In the genomic region with DNA sequence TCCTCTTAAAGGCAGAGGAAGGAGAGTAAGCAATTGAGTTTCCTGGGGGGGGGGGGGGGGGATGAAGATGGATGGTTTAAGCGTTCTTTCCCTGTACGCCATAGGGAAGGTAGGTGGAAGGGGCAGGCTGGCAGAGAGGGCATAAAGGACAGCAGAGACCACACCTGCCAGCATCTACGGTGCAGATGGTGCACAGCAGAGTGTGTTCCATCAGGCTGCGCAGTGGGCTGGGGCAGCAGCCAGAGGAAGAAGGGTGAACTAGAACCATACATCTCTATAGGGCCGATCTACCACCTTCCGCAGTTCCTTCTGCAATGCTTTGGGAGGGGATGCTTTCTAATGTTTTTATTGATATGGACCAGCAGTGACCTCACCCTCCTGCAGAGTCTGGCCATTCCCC, we compare ENCODE assay signal across 28 mouse cellular contexts. TPM values are rescaled to one million over a fixed set of nuclear protein-coding genes. Genes with fewer than 3 reads are reported as not detected.
DNase-seq lines count a peak whose midpoint lies in the region; ATAC-seq lines count a peak whose summit lies in the region.
"Had no signal": no experiment of that assay in that cellular context is flagged by ENCODE, and none has a peak within 500 bp of the region (broad histone marks: within the 10 kb centered on the region; RNA-seq: fewer than 3 reads in every experiment).

No protein-coding gene starts in this region.

- no peaks in the 10 kb centered on the region for H3K36me3 ChIP-seq in forebrain, embryonic 14.5 days (ENCODE audit: control insufficient read depth, insufficient read depth, low read length)
- H3K36me3 ChIP-seq in forebrain, embryonic 16.5 days (ENCODE audit: control insufficient read depth, insufficient read depth), result no peaks in the 10 kb centered on the region
- 0 out of 2 replicates have a peak, but pooled peaks cover 4% of the 10 kb centered on the region for H3K36me3 ChIP-seq in neural tube, embryonic 15.5 days
- H3K36me3 ChIP-seq: heart, embryonic 10.5 days; heart, embryonic 15.5 days; limb, embryonic 13.5 days; liver, embryonic 12.5 days; stomach, embryonic 15.5 days had no signal

- intact Hi-C loops in left cerebral cortex, postnatal 4 days (cut with DNase I), result no loop called here
- intact Hi-C loops in left cerebral cortex, postnatal 36 days (cut with DNase I), result no loop called here

- no peak overlapping the region for H3K4me2 ChIP-seq in forebrain, embryonic 14.5 days (ENCODE audit: low read length)
- no peak overlapping the region for H3K4me2 ChIP-seq in forebrain, embryonic 16.5 days (ENCODE audit: low read length)
- H3K4me2 ChIP-seq in neural tube, embryonic 15.5 days, result no peak overlapping the region
- H3K4me2 ChIP-seq: forebrain, embryonic 13.5 days; heart, embryonic 15.5 days; limb, embryonic 13.5 days; liver, embryonic 12.5 days; midbrain, embryonic 11.5 days; stomach, embryonic 15.5 days had no signal

- no peak for DNase-seq in forebrain, embryonic 14.5 days (ENCODE audit: low spot score)
- peak; percentile 43 for DNase-seq in left cerebral cortex, postnatal 4 days
- DNase-seq in left cerebral cortex, postnatal 36 days (ENCODE audit: low spot score in 2 of 2), result no peak
- DNase-seq in cerebellum, postnatal 10 days, result peak; percentile 66 to 74
- no peak for DNase-seq in MN1 (ENCODE audit: low spot score)
- DNase-seq: adrenal gland, adult 2 months; adrenal gland, postnatal 36 days; B cell, adult 2 months; gastrocnemius, postnatal 25 days; heart, adult 11 months; kidney, adult 8-10 months; kidney, postnatal 10 days; liver, postnatal 0 days; lung, postnatal 36 days; right cerebral cortex, postnatal 25 days; thymus, postnatal 14 days had no signal

- peaks cover 10% of the 10 kb centered on the region for H3K4me1 ChIP-seq in forebrain, embryonic 14.5 days (ENCODE audit: control insufficient read depth, insufficient read depth, low read length)
- H3K4me1 ChIP-seq in forebrain, embryonic 16.5 days (replicated peaks; ENCODE audit: control insufficient read depth, insufficient read depth, low read length), result peaks cover 13% of the 10 kb centered on the region
- peaks cover 25% of the 10 kb centered on the region for H3K4me1 ChIP-seq in neural tube, embryonic 15.5 days
- H3K4me1 ChIP-seq: liver, embryonic 12.5 days; stomach, embryonic 15.5 days had no signal

- no peak overlapping the region for H3K9ac ChIP-seq in forebrain, embryonic 14.5 days (ENCODE audit: low read length)
- H3K9ac ChIP-seq in forebrain, embryonic 16.5 days (replicated peaks; ENCODE audit: low read depth, low read length), result no peak overlapping the region
- H3K9ac ChIP-seq in neural tube, embryonic 15.5 days (replicated peaks), result no peak overlapping the region
- H3K9ac ChIP-seq: forebrain, embryonic 13.5 days; heart, embryonic 15.5 days; limb, embryonic 13.5 days; liver, embryonic 12.5 days; liver, postnatal 0 days; stomach, embryonic 15.5 days had no signal

- no peak overlapping the region for H3K4me3 ChIP-seq in forebrain, embryonic 14.5 days (ENCODE audit: low read depth, low read length)
- H3K4me3 ChIP-seq in forebrain, embryonic 16.5 days (replicated peaks; ENCODE audit: low read length), result no peak overlapping the region
- H3K4me3 ChIP-seq in neural tube, embryonic 15.5 days (replicated peaks), result no peak overlapping the region
- H3K4me3 ChIP-seq: forebrain, embryonic 13.5 days; heart, embryonic 10.5 days; heart, embryonic 15.5 days; limb, embryonic 13.5 days; liver, embryonic 12.5 days; stomach, embryonic 15.5 days had no signal

- 97% methylated on average over 6 of the region's 6 CpGs for WGBS in forebrain, embryonic 14.5 days
- 90% methylated on average over 6 of the region's 6 CpGs for WGBS in forebrain, embryonic 16.5 days
- 81% methylated on average over 6 of the region's 6 CpGs for WGBS in neural tube, embryonic 15.5 days

- H3K9me3 ChIP-seq in forebrain, embryonic 14.5 days (replicated peaks; ENCODE audit: control insufficient read depth, low read length), result no peaks in the 10 kb centered on the region
- H3K9me3 ChIP-seq in forebrain, embryonic 16.5 days (ENCODE audit: control insufficient read depth, low read length), result no peaks in the 10 kb centered on the region
- no peaks in the 10 kb centered on the region for H3K9me3 ChIP-seq in neural tube, embryonic 15.5 days (replicated peaks)
- H3K9me3 ChIP-seq: forebrain, embryonic 13.5 days; heart, embryonic 10.5 days; heart, embryonic 15.5 days; limb, embryonic 13.5 days; liver, embryonic 12.5 days; stomach, embryonic 15.5 days had no signal

- 0 out of 2 replicates have a peak overlapping the region, but pooled peaks have one; percentile 18 for H3K27ac ChIP-seq in forebrain, embryonic 14.5 days (ENCODE audit: low read depth, low read length)
- H3K27ac ChIP-seq in forebrain, embryonic 16.5 days (ENCODE audit: low read length), result no peak overlapping the region
- 0 out of 2 replicates have a peak overlapping the region, but pooled peaks have one; percentile 33 for H3K27ac ChIP-seq in neural tube, embryonic 15.5 days (replicated peaks)
- H3K27ac ChIP-seq: forebrain, embryonic 13.5 days; heart, embryonic 10.5 days; heart, embryonic 15.5 days; limb, embryonic 13.5 days; liver, embryonic 12.5 days; stomach, embryonic 15.5 days had no signal

- no peak for ATAC-seq in forebrain, embryonic 14.5 days
- ATAC-seq in forebrain, embryonic 16.5 days, result no peak
- 0 out of 2 replicates have a peak, but pooled peaks have one; percentile 12 for ATAC-seq in neural tube, embryonic 15.5 days (ENCODE audit: low FRiP score)
- ATAC-seq: activated CD4-positive, CD25-positive, alpha-beta regulatory T cell, adult 4 months; forebrain, embryonic 13.5 days; intestine, embryonic 16.5 days; liver, embryonic 12.5 days; liver, postnatal 0 days had no signal

- H3K27me3 ChIP-seq in forebrain, embryonic 14.5 days (replicated peaks; ENCODE audit: control insufficient read depth, insufficient read depth, low read length), result no peaks in the 10 kb centered on the region
- H3K27me3 ChIP-seq in forebrain, embryonic 16.5 days (replicated peaks; ENCODE audit: control insufficient read depth, insufficient read depth, low read length), result no peaks in the 10 kb centered on the region
- H3K27me3 ChIP-seq in neural tube, embryonic 15.5 days (replicated peaks), result no peaks in the 10 kb centered on the region
- H3K27me3 ChIP-seq: forebrain, embryonic 13.5 days; heart, embryonic 15.5 days; stomach, embryonic 15.5 days had no signal

RNA-seq across cellular contexts. Expression of a gene that starts 19.0 kb away (rescaled TPM):
- polyA plus RNA-seq in forebrain, embryonic 14.5 days (2014; fragmentation: Nextera tagmentation; extraction: Ambion mirVana), result 25.2 and 35.3 TPM in 2 replicates
- polyA plus RNA-seq in forebrain, embryonic 16.5 days (2015; fragmentation: Nextera tagmentation; extraction: Ambion mirVana), result 48.6 and 53.8 TPM in 2 replicates
- total RNA-seq in left cerebral cortex, postnatal 4 days (2021), result 100 to 1,000 TPM; 101 to 117 TPM
- total RNA-seq in left cerebral cortex, postnatal 36 days (2021), result 100 to 1,000 TPM in 1 of 2 experiments, 10 to 100 TPM in 1; 89.3 to 105 TPM
- polyA plus RNA-seq in neural tube, embryonic 15.5 days (2015; fragmentation: Nextera tagmentation; extraction: Ambion mirVana), result 40.5 and 45.9 TPM in 2 replicates
- total RNA-seq: neutrophil, adult 5-6 weeks had no signal
- polyA plus RNA-seq: activated CD4-positive, CD25-positive, alpha-beta regulatory T cell, adult 4 months; liver, postnatal 0 days had no signal

Comparison
In these comparisons a context has a peak if more than half of its experiments do, and no peak if none do; other contexts are left out.
1. DNase-seq: peak in left cerebral cortex, postnatal 4 days (single experiment) and cerebellum, postnatal 10 days (2 of 2); none in forebrain, embryonic 14.5 days (single experiment), left cerebral cortex, postnatal 36 days (0 of 2) and MN1 (single experiment).